In genomic region chr1:127166521-127166920, GRCm38 (mm10) we compare ENCODE assay signal across 28 mouse cellular contexts.
"Had no signal": no experiment of that assay in that cellular context is flagged by ENCODE, and none has a peak within 500 bp of the region (broad histone marks: within the 10 kb centered on the region; RNA-seq: fewer than 3 reads in every experiment).

No protein-coding gene starts in this region.

- H3K27me3 ChIP-seq: embryonic facial prominence, embryonic 12.5 days; embryonic facial prominence, embryonic 13.5 days; embryonic facial prominence, embryonic 15.5 days; forebrain, embryonic 12.5 days; forebrain, embryonic 13.5 days; forebrain, embryonic 15.5 days had no signal

- H3K4me3 ChIP-seq: embryonic facial prominence, embryonic 10.5 days; embryonic facial prominence, embryonic 12.5 days; embryonic facial prominence, embryonic 13.5 days; embryonic facial prominence, embryonic 15.5 days; erythroblast, embryonic 14.5 days; forebrain, embryonic 10.5 days; forebrain, embryonic 12.5 days; forebrain, embryonic 13.5 days; forebrain, embryonic 15.5 days; gastrocnemius, adult 2 months had no signal

- H3K36me3 ChIP-seq: embryonic facial prominence, embryonic 10.5 days; embryonic facial prominence, embryonic 12.5 days; embryonic facial prominence, embryonic 13.5 days; embryonic facial prominence, embryonic 15.5 days; forebrain, embryonic 10.5 days; forebrain, embryonic 12.5 days; forebrain, embryonic 15.5 days had no signal

- DNase-seq: cerebellum, adult 2 months; cerebellum, adult 8-10 months; cerebellum, adult 9-10 months; cerebellum, adult 9-11 months; cerebellum, postnatal 10 days; cerebellum, postnatal 14 days; cerebellum, postnatal 25 days; cerebellum, postnatal 36 days; embryo, embryonic 11 days; forebrain, postnatal 0 days; gastrocnemius, adult 2 months; gastrocnemius, postnatal 10 days; gastrocnemius, postnatal 14 days; gastrocnemius, postnatal 25 days; gastrocnemius, postnatal 36 days; heart, adult 11 months; heart, adult 18-20 months had no signal

- H3K27ac ChIP-seq: embryonic facial prominence, embryonic 10.5 days; embryonic facial prominence, embryonic 12.5 days; embryonic facial prominence, embryonic 13.5 days; embryonic facial prominence, embryonic 15.5 days; forebrain, embryonic 10.5 days; forebrain, embryonic 12.5 days; forebrain, embryonic 13.5 days; forebrain, embryonic 15.5 days; gastrocnemius, adult 2 months had no signal

- H3K9ac ChIP-seq: embryonic facial prominence, embryonic 12.5 days; embryonic facial prominence, embryonic 13.5 days; embryonic facial prominence, embryonic 15.5 days; forebrain, embryonic 12.5 days; forebrain, embryonic 13.5 days; forebrain, embryonic 15.5 days; forebrain, postnatal 0 days had no signal

- H3K9me3 ChIP-seq: embryonic facial prominence, embryonic 10.5 days; embryonic facial prominence, embryonic 12.5 days; embryonic facial prominence, embryonic 13.5 days; embryonic facial prominence, embryonic 15.5 days; forebrain, embryonic 12.5 days; forebrain, embryonic 13.5 days; forebrain, embryonic 15.5 days had no signal

- H3K4me2 ChIP-seq: embryonic facial prominence, embryonic 12.5 days; embryonic facial prominence, embryonic 13.5 days; embryonic facial prominence, embryonic 15.5 days; forebrain, embryonic 12.5 days; forebrain, embryonic 13.5 days; forebrain, embryonic 15.5 days had no signal

- ATAC-seq: forebrain, embryonic 13.5 days; forebrain, embryonic 14.5 days; forebrain, embryonic 15.5 days; forebrain, embryonic 16.5 days; forebrain, postnatal 0 days had no signal

- H3K4me1 ChIP-seq: embryonic facial prominence, embryonic 10.5 days; embryonic facial prominence, embryonic 12.5 days; embryonic facial prominence, embryonic 15.5 days; forebrain, embryonic 10.5 days had no signal
